Mouse (Mus musculus) MEL (cell line): ENCODE results near the gene Mthfd1l.

Experiments
- CHD1 ChIP-seq: IDR thresholded peaks from 2 replicates; pipeline ENCODE4 v1.6.1; 2012; ENCODE audit warnings: low read depth, mild to moderate bottlenecking, inconsistent platforms, low read length, improper control_type of control experiment
- CTCF ChIP-seq, 3 experiments: IDR thresholded peaks in 2 of 3; conservative IDR thresholded peaks in 1 of 3; 2 replicates each; pipeline ENCODE4 v1.5.1; 2011 to 2012; ENCODE audit warnings: low read length in 3 of 3, low read depth in 2 of 3, mild to moderate bottlenecking in 2 of 3, improper control_type of control experiment in 1 of 3, inconsistent platforms in 1 of 3, mixed read lengths in 1 of 3, moderate library complexity in 1 of 3; ENCODE audit not compliant: control insufficient read depth in 1 of 3, insufficient read depth in 1 of 3, poor library complexity in 1 of 3, severe bottlenecking in 1 of 3
- EP300 ChIP-seq, 2 experiments: IDR thresholded peaks; 2 replicates each; pipeline ENCODE4 v1.6.1; 2011; ENCODE audit warnings: improper control_type of control experiment in 2 of 2, low read length in 2 of 2, low read depth in 1 of 2, mild to moderate bottlenecking in 1 of 2
- ETS1 ChIP-seq: IDR thresholded peaks from 2 replicates; pipeline ENCODE4 v1.6.1; 2012; ENCODE audit warnings: low read depth, mild to moderate bottlenecking, inconsistent platforms, low read length, improper control_type of control experiment, moderate library complexity
- KAT2A ChIP-seq: conservative IDR thresholded peaks from 2 replicates; pipeline ENCODE4 v1.6.1; 2012; ENCODE audit warnings: low read depth, low read length, improper control_type of control experiment, inconsistent platforms
- MAFK ChIP-seq: IDR thresholded peaks from 2 replicates; pipeline ENCODE4 v1.6.1; 2011; ENCODE audit warnings: low read depth, mild to moderate bottlenecking, low read length, improper control_type of control experiment, borderline replicate concordance
- MAX ChIP-seq: IDR thresholded peaks from 2 replicates; pipeline ENCODE4 v1.6.1; 2011; ENCODE audit warnings: low read length, improper control_type of control experiment
- NRF1 ChIP-seq: IDR thresholded peaks from 2 replicates; pipeline ENCODE4 v1.6.1; 2014; ENCODE audit warnings: low read depth, mild to moderate bottlenecking, inconsistent platforms, low read length, improper control_type of control experiment, moderate library complexity; ENCODE audit not compliant: poor library complexity, insufficient read depth, severe bottlenecking
- RCOR1 ChIP-seq: IDR thresholded peaks from 2 replicates; pipeline ENCODE4 v1.6.1; 2012; ENCODE audit warnings: low read depth, mild to moderate bottlenecking, inconsistent platforms, low read length, improper control_type of control experiment
- SMC3 ChIP-seq: IDR thresholded peaks from 2 replicates; pipeline ENCODE4 v1.6.1; 2011; ENCODE audit warnings: low read depth, low read length, improper control_type of control experiment
- TBP ChIP-seq: IDR thresholded peaks from 2 replicates; pipeline ENCODE4 v1.8.0; 2011; ENCODE audit warnings: low read depth, low read length, improper control_type of control experiment

GRCm38 (mm10) chr10:4111795-4112139 is 138.8 kb downstream of the Mthfd1l start:
- TF ChIP-seq NRF1, result no peak
- TF ChIP-seq MAX, result no peak
- no peak for TF ChIP-seq CTCF (IDR thresholded peaks at IDR 0.05 in 2 of 3, conservative IDR thresholded peaks at IDR 0.05 in 1 of 3; ENCODE audit: control insufficient read depth in 1 of 3, insufficient read depth in 1 of 3, low read depth in 2 of 3, low read length in 3 of 3, poor library complexity in 1 of 3, severe bottlenecking in 1 of 3)
- TF ChIP-seq RCOR1, result no peak
- no peak for TF ChIP-seq CHD1
- no peak for TF ChIP-seq EP300 (IDR thresholded peaks at IDR 0.05; ENCODE audit: low read depth in 1 of 2, low read length in 2 of 2)
- TF ChIP-seq KAT2A, result no peak
- TF ChIP-seq MAFK, result no peak
- TF ChIP-seq TBP, result no peak
- TF ChIP-seq ETS1, result no peak
- no peak for TF ChIP-seq SMC3
